Mouse (Mus musculus) erythroblast, embryonic 14.5 days (primary cell): ENCODE measurements around the gene Txndc17. TPM values are rescaled to one million over a fixed set of nuclear protein-coding genes. Genes with fewer than 3 reads are reported as not detected.

Experiments used
- H3K27me3 ChIP-seq: 2 replicates; pipeline ENCODE4 v1.6.1; 2012; ENCODE audit warnings: inconsistent platforms; ENCODE audit not compliant: control insufficient read depth
- H3K36me3 ChIP-seq: 2 replicates; pipeline ENCODE4 v1.6.1; 2012; ENCODE audit warnings: mild to moderate bottlenecking, inconsistent platforms; ENCODE audit not compliant: control insufficient read depth
- H3K4me1 ChIP-seq: 2 replicates; pipeline ENCODE4 v1.6.1; 2012; ENCODE audit warnings: inconsistent platforms; ENCODE audit not compliant: control insufficient read depth
- H3K4me3 ChIP-seq: replicated peaks from 2 replicates; pipeline ENCODE3; 2012; ENCODE audit warnings: moderate library complexity, mild to moderate bottlenecking, inconsistent platforms
- H3K9me3 ChIP-seq: 2 replicates; pipeline ENCODE4 v1.6.1; 2012; ENCODE audit warnings: low read length, inconsistent platforms, mixed read lengths; ENCODE audit not compliant: control insufficient read depth
- GATA1 ChIP-seq: IDR thresholded peaks from 2 replicates; pipeline ENCODE4 v1.6.1; 2012; ENCODE audit warnings: low read length, inconsistent platforms, mixed read lengths
- TAL1 ChIP-seq: IDR thresholded peaks from 3 replicates; pipeline ENCODE4 v1.6.1; 2012; ENCODE audit warnings: low read length, inconsistent platforms, mixed read lengths
- polyA plus RNA-seq: library from polyadenylated mRNA; stranded (reverse); fragments of >175 nt; gene quantifications from 2 replicates; pipeline ENCODE4 v1.2.3, GENCODE M21; 2012

The Txndc17 gene
- polyA plus RNA-seq, 1 experiment: 2.1 TPM

DNA sequence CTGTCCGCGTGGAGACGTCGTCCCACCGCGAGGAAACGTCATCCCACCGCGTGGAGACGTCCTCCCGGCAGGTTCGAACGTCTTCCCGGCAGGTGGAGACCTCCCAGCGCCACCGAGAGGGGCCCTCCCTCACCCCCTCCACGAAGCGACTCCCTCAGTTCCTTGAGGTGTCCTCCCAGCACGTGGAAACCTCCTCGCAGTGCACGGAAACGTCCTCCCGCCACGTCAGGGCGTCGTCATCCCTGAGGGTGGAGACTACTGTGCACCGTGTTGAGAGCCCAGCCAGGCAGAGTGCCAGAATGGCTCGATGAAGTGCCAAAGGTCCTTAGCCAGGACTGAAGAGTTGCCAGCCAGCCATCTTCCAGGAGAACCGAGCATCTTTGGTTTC, 8.1 kb downstream of the Txndc17 start, which contains the start of gene Med31:
Gene Med31, minus strand, starts transcription at position 183 of the 388 bp plus-strand sequence.
- Histone ChIP-seq H3K36me3 (peaks cover 19% of the 10 kb centered on the region), H3K4me3 (peak within 1 kb of the TSS; percentile 70), H3K27me3 (peaks cover 6% of the 10 kb centered on the region; the same call in 1 of the 2 replicates), H3K4me1 (peaks cover 21% of the 10 kb centered on the region), H3K9me3 (no peaks in the 10 kb centered on the region)
- TF ChIP-seq GATA1 (no peak), TAL1 (no peak)

DNA sequence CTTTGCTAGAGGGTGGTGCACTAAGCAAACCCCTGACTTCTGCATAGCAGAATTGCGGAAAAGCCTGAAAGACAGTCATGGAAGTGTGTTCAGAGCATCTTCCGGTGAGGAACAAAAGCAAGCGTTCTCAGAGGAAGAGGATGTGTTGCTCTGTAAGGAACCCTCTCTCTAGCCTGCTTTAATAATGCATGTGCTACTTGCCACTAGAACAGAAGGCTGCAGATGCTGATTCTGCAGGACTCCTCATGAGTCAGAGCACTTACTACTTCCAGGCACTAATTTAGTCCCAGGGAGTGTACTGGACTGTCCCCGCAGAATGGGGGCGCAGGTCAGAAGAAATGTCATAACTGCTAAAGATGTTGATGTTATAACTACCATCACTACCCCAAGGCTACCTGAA, 9.8 kb downstream of the Txndc17 start:
- Histone ChIP-seq H3K4me3 (no peak overlapping the region), H3K9me3 (no peaks in the 10 kb centered on the region), H3K27me3 (peaks cover 6% of the 10 kb centered on the region; the same call in 1 of the 2 replicates), H3K4me1 (peaks cover 21% of the 10 kb centered on the region), H3K36me3 (peaks cover 2% of the 10 kb centered on the region)
- no peak for TF ChIP-seq TAL1
- no peak for TF ChIP-seq GATA1

DNA sequence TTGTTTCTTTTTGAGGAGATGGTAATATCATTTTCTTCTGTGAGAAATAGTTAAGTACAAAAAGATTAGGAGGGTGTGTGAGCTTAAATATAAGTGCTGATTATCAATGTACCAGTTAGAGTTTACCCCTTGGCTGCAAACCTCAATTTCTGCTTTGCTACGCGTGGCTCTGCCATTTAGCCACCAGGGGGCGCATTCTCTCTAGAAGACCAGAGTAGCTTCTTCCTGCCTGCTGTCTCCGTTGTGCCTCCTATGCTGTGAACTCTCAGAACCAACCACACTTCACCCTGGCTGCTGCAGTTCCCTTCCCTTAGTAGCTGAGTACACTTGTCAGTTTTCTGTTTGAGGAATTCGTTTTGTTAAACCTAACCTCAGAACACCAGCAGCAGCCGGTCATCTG, 13.9 kb downstream of the Txndc17 start:
- Histone ChIP-seq H3K4me1 (peaks cover under 1% of the 10 kb centered on the region; the same call in 1 of the 2 replicates), H3K36me3 (no peaks in the 10 kb centered on the region), H3K4me3 (no peak overlapping the region), H3K9me3 (no peaks in the 10 kb centered on the region), H3K27me3 (0 out of 2 replicates have a peak, but pooled peaks cover 3% of the 10 kb centered on the region)
- no peak for TF ChIP-seq TAL1

DNA sequence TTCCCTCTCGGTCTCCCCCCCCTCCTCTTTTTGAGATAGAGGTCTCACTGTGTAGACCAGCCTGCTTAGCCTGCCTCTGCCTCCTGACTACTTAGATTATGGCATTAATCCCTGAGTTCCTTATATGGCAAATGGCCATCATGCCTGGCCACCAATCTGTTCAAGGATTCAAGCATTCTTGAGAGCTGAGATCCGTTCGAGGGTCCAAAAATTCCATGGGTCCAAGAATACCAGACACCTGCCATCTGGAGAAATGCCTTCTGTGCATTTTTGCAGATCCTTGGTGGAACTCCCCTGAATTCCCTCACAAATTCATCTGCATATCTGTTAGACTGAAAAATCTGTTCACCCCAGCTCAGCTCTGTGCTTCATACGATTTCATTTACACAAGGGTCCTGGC, 16.1 kb downstream of the Txndc17 start:
- Histone ChIP-seq H3K27me3 (no peaks in the 10 kb centered on the region), H3K9me3 (no peaks in the 10 kb centered on the region), H3K36me3 (no peaks in the 10 kb centered on the region), H3K4me3 (no peak overlapping the region), H3K4me1 (no peaks in the 10 kb centered on the region; the same call in 1 of the 2 replicates)
- TF ChIP-seq GATA1 (no peak), TAL1 (no peak)

DNA sequence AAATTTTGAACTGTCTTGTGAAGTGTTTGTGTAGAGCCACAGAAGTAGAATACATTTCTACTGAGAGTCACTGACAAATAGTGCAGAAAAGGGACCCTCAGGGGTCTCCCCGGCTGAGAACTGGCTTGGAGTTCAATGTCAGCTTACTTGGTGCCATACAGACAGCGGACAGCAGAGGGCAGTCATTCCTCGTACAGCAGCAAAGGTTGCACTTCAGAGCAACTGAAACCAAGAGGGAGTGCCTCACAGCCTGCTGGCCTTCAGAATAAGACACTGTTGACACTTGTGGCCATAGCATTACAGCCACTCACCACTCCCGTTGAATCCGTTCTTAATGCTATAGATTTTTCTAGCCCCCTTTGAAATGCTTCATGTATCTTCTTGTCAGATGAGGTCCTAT, 17.5 kb downstream of the Txndc17 start:
- Histone ChIP-seq H3K27me3 (no peaks in the 10 kb centered on the region), H3K4me1 (no peaks in the 10 kb centered on the region; the same call in 1 of the 2 replicates), H3K36me3 (no peaks in the 10 kb centered on the region), H3K9me3 (no peaks in the 10 kb centered on the region), H3K4me3 (no peak overlapping the region)
- TF ChIP-seq GATA1 (no peak), TAL1 (no peak)

DNA sequence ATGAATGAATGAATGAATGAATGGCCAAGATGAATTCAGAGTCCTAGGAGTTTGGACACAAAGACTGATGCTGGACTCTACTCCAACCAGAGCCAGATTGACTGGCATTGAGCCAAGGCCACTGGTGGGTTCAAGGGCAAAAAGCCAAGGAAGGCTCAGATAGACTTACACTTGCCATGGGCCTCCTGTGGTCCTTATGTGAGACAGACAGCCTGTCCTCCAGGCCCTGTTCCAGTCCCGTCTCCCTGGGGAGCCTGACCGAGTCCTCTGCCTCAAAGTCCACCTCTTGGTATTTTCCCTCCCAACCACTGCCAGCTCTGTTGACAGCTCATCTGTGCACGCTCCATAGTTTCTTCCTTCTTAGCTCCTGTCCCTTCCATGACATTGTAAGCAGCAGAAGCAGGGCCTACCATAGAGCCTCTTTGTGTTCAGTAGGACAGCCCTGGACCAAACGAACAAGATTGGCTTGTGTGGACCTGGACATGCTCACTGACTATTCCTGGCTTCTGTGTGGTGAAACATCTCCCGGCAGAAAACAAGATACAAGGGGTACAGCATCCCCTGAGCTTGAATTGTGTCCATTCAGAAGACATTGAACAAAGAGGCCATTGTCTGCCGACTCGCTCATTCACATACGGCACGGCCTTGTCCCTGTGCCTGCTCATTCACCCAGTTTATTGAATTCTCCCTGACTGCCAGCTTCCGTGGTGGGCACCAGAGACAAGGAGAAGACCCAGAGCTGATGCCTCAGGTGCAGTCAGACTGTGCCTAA, 18.9 kb downstream of the Txndc17 start:
- H3K36me3 ChIP-seq: no peaks in the 10 kb centered on the region
- TF ChIP-seq GATA1 (no peak), TAL1 (no peak)
- no peaks in the 10 kb centered on the region for H3K27me3 ChIP-seq
- H3K9me3 ChIP-seq: no peaks in the 10 kb centered on the region
- no peak overlapping the region for H3K4me3 ChIP-seq
- H3K4me1 ChIP-seq: no peaks in the 10 kb centered on the region; the same call in 1 of the 2 replicates

DNA sequence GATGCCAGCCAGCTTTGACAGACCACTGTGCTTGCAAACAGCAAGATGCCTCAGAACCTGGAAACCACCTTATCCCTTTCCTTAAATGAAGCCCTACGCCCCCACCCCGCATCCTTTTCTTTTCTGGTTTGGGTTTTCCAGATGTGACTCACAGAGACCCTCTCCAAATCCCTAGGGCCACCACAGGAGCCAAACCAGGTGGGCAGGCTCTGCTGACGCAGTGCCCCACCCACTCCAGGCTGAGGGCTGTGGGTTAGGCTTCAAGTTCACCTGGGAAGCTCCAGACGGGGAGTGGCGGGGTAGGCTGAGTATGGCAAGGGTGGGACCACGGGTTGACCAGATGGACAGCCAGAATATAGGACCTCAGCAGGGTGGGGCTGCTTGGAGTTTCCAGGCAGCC, 19.6 kb downstream of the Txndc17 start:
- Histone ChIP-seq H3K9me3 (no peaks in the 10 kb centered on the region), H3K27me3 (no peaks in the 10 kb centered on the region), H3K4me1 (no peaks in the 10 kb centered on the region), H3K4me3 (no peak overlapping the region), H3K36me3 (no peaks in the 10 kb centered on the region)
- TF ChIP-seq GATA1: no peak
- TF ChIP-seq TAL1: no peak

DNA sequence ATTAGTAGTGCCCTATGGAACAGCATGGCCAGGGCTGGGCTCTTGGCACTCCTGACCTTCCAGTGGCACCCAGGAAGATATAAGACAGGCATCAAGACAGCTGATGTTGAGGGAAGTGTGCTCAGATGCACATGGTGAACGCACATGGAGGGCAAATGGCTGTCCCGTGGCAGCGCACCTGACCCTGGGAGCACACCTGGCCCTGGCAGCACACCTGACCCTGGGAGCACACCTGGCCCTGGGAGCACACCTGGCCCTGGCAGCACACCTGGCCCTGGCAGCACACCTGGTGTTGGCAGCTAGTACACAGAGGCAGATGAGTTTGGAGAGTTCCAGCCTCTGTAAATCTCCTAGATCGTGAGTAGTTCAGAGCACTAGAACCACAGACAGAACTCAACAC, 21.2 kb downstream of the Txndc17 start:
- Histone ChIP-seq H3K36me3 (no peaks in the 10 kb centered on the region), H3K9me3 (no peaks in the 10 kb centered on the region), H3K27me3 (no peaks in the 10 kb centered on the region), H3K4me3 (no peak overlapping the region), H3K4me1 (no peaks in the 10 kb centered on the region)
- TF ChIP-seq TAL1 (no peak), GATA1 (no peak)

DNA sequence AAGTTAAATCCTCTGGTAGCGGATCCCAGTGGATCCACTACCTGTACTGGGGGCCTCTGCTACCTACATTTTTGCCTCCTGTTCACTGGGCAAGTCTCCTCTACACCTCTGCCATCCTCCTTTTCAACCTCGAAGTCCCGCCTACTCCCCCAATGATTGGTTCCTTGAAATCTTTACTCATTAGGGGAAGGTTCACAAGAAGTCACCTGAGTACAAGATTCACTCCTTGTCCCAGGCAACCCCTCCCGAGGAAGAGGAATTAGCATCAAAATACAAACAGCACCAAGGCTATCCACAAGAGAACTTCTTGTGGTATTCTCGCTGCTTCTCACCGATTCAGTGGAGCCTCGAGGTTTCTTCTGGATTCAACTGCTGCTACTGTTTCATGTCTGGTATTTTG, 24.7 kb downstream of the Txndc17 start:
- H3K4me3 ChIP-seq: no peak overlapping the region
- H3K9me3 ChIP-seq: no peaks in the 10 kb centered on the region
- no peaks in the 10 kb centered on the region for H3K36me3 ChIP-seq
- TF ChIP-seq GATA1: no peak
- no peak for TF ChIP-seq TAL1
- no peaks in the 10 kb centered on the region for H3K4me1 ChIP-seq
- H3K27me3 ChIP-seq: no peaks in the 10 kb centered on the region

DNA sequence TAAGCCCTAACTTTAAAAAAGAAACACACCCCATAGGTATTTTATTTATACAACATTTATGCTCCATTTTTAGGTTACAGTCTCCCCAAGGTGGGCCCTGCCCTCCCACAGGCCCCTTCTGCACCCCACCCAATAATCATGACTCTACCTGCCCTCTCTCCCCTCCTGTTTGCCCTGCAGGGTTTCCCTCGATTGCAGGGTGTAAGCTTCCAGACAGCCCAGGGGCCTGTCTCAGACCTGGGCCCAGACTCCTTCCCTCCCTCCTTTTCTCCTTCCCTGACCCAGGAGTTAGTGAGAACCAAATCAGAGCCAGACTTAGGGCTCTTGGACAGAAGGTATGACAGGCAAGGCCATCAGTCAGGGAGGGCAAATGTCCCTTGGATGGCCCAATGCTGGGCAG, 25.6 kb downstream of the Txndc17 start:
- Histone ChIP-seq H3K4me3 (no peak overlapping the region), H3K27me3 (no peaks in the 10 kb centered on the region), H3K4me1 (no peaks in the 10 kb centered on the region), H3K36me3 (no peaks in the 10 kb centered on the region), H3K9me3 (no peaks in the 10 kb centered on the region)
- TF ChIP-seq GATA1 (no peak), TAL1 (no peak)
